Mouse (Mus musculus): Measurements from ENCODE around the gene Shank2. TPM values are rescaled to one million over a fixed set of nuclear protein-coding genes. Genes with fewer than 3 reads are reported as not detected.
A peak's percentile ranks its signal among the peaks of the same experiment; 100 is the strongest.

Gene Shank2
- total RNA-seq, 2 experiments from 2014 or later = 113 to 116 TPM

DNA sequence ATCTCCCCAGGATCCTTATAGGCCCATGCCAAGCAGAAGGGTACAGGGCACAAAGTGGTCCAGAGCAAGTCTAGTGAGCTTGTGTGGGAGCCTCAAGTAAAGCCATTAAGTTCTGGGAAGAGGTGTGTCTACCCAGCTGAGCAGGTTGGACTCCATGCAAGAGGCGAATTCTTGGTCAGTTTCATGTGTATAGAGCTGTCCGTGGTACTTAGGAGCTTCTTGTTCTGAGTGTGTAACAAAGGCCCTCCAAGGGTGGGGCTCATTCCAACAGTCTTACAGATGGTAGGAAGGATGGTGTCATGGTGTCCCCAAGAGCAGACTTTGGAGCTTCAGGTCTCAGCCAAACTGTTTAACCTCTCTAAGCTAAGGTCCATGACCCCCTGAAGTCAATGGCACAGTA lies 158.3 kb downstream of the Shank2 start:
- no peak for DNase-seq (ENCODE audit: low spot score in 2 of 2)

DNA sequence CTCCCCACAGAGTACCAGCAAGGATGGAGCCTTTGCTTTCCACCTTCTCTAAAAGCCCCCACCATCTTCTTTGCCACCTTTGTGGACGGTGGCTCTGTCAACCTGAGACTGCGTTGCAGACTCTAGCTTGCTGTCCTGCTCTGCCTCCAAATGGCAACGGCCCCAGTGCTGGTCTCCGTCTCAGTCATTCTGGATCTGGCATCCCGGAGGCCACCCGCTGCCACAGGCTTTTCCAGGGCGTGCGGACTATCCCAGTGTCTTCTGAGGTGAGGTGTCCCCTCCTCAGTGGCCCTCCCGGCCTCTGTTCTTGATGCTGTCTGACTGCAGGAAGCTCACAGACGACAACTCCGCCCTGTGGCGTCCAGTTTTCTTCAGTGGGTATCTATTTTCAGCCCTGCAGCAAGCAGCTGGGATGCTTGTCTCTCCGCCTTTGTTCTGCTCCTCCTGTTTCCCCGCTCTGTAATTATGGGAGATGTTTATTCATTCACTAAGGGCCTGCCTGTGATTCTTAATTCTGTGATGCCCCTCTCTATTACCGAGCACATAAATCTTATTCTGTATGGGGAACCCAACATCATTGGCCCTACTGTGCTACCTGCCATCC lies 159.0 kb downstream of the Shank2 start:
- no peak for DNase-seq (ENCODE audit: low spot score in 2 of 2)

DNA sequence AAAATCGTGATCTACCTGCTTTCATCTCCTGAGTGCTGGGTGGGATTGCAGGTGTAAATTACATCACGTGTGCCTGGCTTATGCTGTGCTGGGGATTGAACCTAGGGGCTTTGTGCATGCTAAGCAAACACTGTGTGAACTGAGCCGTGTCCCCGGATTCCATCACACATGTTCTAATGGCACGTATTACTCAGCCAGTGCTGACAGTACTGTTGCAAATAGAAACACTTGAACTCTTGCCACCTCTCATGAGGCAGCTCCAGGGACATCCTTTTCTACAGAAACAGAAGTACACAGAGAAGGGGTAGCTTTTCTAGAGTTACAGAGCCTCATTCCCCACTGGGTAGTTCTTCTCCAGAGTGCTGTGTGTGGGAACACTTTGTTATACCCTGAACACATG lies 168.5 kb downstream of the Shank2 start:
- DNase-seq (ENCODE audit: low spot score in 2 of 2) = no peak

DNA sequence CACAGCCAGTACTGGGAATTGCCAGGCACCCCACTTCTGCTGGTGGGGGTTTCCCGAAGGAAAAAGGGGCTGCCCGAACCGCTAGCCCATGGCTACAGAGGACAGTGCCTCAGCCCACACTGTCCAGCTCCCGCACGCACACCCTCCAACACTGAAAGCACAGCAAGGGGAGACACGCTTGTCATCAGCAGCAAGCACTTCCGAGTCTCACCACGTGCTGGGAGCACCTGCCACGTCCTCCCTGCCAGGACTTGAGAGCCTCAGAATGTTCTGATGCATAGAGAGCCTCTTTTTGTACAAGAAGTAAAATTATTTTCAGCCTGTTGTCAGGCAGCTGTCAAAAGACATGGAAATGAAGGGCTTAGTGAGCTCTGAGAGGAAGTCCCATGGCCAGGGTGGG lies 169.0 kb downstream of the Shank2 start:
- DNase-seq (ENCODE audit: low spot score in 2 of 2) = peak; percentile 40 to 51

DNA sequence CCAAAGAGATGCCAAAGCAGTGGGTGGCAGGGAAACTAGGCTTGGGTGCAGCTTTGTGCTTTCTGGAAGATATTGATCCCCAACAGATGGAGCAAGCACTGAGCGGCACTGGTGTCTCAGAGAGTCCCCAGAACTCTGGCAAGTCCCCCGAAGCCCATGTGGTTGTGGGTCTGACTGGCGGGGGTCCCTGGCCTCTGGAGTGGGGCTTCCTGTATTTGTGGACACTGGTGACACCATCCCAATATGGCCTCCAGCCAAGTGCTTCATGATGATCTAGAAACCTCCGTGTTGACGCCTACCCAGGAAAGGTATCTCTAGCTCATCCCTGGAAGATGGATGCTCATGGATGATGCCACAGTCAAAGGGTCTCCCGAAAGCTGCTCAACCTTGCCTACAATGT lies 172.1 kb downstream of the Shank2 start:
- DNase-seq (ENCODE audit: low spot score in 2 of 2) = peak; percentile 40 to 55

DNA sequence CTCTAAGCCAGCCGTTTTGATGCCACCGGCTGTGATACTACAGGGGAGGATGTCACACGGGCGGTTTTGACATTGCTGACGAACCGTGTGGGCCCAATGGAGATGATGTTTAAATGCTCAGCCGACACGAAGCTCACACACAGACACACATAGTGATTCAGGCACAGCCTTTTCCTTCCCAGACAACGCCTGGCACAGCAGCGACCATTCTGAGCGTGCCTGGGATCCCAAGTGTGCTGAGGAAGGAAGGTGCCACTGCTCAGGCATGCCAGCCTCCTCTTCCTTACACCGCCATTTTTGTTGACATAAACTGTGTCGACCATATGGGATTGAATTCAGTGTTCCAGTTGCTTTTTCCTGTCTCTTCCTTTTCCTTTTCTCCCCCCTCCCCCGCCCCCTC lies 172.6 kb downstream of the Shank2 start:
- DNase-seq (ENCODE audit: low spot score in 2 of 2) = no peak

DNA sequence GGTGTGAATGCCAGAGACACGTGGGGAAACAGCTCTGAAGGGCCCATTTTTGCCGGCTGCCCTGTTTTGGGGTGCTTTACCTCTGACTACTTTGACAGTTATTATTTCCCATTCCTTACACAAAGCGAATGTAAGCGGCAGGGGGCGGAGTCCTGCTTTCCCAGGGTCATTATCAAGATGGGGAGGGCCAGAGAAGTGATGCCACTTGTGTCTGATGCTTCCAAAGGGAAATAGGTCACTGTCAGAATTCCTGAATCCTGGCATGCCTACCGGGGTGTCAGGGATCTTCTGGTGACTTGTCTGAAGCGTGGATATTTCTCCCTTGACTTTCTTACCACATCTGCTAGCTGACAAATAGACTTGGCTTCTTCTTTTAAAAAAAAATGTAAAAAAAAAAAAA lies 173.3 kb downstream of the Shank2 start:
- DNase-seq (ENCODE audit: low spot score in 2 of 2) = peak in 1 of 2 experiments; percentile 37

DNA sequence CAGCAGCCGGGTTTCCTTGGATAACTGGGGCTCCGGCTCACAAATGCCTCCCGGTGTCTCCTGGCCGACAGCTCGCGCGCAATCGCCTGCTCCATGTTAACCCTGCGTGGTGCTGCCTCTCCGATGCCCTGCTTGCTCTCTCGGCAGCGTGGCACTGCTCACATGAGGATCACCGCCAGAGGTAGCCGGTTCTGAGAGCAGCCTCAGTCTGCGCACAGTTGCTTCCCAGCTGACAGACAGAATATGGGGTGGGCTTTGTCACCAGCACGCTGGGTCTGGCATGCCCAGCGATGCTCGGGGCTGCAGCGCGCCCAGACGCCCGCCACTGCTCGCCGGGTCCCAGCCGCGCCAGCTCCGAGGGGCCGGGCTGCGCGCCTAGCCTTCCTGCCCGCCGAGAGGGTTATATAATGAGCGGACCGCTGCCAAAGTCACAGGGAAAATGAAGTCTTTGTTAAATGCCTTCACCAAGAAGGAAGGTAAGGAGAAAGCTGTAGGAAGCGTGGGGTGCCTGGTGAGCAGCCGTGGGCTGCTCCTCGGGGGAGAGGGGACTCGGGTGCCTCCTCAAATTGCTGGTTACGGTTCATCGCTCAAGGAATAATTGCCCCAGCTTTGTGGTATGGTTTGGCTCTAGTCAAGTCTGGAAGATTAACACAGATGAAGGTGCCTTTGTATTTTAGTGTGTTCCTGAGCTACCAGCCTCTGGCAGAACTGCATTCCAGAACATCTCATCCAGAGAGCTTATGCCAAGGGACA lies 173.9 kb downstream of the Shank2 start:
- peak; percentile 68 to 76 for DNase-seq (ENCODE audit: low spot score in 2 of 2)

DNA sequence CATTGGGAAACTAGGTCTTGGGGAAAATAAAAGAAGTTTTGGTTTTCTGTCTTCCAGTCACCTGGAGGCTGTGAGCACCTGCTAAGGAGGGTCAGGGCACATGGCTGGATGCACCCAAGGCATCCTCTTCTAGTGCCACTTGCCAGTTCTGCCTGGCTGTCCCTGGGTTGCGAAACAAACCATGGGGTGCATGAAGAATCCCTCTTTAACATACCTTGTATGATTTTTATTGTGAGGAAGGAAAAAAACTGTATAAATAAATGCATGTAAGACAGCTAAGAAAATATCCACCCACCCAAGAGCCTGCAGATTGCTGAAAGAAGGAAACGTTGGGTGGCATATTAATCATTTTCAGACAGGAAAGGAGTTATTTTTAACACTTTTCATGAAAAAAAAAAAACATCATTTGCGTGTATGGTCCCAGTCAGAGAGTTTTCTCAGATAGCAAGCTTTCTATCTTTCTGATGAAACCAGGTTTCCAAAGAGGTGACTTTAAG lies 174.6 kb downstream of the Shank2 start:
- DNase-seq (ENCODE audit: low spot score in 2 of 2) = no peak

DNA sequence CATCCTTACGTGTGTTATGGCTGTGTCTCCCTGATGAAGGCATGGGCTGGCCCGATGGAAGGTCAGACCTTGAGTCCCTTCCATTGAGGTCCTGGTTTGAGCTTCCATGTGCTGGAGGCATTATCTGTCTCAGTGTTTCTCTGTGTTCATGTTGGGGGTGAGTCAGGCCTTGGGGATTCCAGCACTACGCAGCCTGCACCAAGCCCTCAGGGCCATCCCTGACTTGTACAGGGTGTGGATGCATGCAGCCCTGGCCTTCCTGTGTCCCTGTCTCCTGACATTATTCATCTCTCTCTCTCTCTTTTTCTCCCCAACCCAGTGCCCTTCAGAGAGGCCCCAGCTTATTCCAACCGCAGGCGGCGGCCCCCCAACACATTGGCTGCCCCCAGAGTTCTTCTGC lies 177.7 kb downstream of the Shank2 start:
- DNase-seq (ENCODE audit: low spot score in 2 of 2) = no peak

DNA sequence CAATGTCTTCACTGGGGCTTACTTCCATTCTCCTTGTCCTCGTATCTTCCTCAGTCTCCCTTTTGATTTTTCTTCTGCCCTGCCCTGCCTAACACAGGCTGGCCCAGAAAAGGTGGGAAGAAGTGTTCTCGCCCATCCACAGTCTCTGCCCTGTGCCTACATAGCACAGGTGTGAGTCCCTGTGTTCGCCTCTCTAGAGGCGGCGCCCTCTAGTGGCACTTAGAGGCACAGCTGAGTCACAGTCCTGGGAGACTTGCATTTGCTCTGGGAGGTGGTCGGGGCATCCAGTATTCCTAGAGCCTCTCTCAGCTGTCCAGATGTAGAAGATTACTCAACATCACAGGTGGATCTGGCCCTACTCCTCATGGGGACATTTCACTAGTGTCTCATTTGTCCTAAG lies 179.2 kb downstream of the Shank2 start:
- DNase-seq (ENCODE audit: low spot score in 2 of 2) = peak; percentile 68 to 75

DNA sequence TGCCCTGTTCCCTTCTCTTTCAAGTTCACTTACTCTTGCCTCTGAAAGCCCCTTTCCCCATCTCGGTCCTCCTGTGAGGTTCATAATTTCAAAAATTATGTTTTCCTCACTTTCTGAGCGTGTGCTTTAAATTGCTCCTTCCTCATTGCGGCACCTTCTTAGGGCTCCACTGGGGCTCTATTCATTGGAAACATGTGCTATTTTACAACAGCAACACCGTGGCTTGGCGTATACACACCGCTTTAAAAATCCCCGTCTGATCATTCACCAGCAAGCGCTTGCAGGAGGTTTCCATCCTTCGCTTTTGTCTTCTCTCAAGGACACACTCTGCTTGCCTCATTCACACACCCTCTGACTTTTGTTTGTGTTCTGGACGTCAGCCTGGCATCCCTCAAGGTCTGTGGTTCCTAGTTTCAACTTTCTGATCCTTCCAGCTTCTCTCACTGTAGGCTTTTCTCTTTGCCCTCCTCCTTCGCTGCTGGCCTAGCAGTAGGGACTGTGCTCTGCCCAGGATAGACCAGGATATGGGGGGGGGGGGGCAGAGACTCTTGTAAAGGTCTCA lies 186.2 kb downstream of the Shank2 start:
- no peak for DNase-seq (ENCODE audit: low spot score in 2 of 2)

DNA sequence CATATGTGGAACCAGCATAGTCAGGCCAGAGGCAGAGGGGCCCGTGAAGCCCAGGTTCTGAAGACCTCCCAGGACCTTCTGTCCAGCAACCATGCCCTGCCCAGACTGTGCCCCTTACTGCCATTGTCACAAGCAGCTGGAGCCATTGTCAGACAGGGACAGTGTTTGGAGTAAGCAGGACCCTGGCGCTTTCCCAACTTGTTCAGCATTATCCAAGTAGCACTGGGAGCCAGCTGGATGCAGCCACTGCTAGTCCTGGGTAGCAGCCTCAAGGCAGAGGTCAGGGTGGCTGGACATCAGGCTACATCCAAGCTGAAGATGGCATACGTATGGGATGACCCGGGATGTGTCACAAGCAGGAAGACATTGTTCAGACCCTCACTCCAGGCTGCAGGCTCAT lies 187.7 kb downstream of the Shank2 start:
- DNase-seq (ENCODE audit: low spot score in 2 of 2) = no peak

DNA sequence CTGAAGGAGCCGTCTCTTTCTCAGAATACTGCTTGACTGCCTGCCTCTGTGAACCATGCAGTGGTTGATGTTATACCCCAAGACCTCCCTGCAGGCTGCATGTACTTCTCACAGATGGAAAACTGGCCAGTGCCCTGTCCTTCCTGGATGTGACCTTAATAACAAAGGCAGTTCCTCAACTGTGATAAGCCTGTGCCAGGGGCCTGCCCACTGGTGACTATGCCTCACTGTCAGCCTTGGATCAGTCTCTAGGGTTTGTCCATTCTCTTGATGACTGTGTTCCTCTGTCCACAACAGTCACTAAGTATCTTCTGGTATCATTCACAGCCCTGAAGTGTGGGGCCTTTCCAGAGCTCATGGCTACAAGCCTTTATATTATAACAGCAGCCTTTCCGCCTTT lies 196.8 kb downstream of the Shank2 start:
- no peak for DNase-seq (ENCODE audit: low spot score in 2 of 2)

DNA sequence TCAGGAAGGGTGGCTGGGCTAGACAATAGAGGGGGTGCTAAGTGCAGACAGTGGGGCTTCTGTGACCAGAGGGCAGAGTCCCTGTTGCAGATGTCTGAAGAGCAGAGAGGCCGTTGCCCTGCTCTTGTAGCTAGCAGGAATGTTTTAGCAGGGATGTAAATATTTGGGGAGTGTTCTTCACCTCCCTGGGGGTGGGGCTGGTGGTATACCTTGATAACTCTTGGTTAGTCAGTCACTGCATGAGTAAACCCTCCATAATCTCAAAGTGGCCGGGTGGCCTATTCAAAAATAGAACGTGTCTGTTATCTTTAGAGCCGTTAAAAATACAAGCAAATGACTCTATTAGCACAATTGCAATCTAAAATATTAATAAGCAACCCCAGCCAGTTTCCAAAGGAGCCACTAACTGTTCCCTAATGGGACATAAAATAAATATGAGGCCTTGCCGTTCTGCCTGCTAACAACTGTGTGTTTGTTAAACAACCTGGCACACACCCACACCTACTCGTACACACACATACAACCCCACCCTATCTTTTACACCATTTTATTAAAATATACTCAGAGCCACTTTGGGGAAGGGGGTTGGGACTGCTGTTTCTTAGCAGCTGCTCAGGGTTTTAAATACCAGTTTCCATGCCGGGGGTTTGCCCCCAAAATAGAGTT lies 200.4 kb downstream of the Shank2 start:
- DNase-seq (ENCODE audit: low spot score in 2 of 2) = no peak

DNA sequence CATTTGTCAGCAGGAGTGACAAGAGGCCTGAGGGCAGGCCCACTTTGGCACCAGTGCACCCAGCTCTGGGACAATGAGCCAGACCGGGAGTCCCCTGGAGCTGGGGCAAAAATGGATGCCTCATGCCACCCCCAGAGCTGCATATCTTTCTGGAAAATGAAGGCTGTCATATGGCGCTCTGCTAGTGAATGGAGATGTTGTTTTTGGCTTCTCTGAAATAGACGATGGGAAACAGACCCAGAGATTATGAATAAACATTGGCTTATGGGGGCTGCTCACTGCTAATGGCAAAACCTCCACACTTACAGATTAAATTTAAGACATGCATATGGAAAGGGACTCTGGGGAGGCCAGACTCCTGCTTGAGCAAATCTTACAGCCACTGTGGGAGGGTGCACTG lies 202.6 kb downstream of the Shank2 start:
- peak in 1 of 2 experiments; percentile 21 for DNase-seq (ENCODE audit: low spot score in 2 of 2)

DNA sequence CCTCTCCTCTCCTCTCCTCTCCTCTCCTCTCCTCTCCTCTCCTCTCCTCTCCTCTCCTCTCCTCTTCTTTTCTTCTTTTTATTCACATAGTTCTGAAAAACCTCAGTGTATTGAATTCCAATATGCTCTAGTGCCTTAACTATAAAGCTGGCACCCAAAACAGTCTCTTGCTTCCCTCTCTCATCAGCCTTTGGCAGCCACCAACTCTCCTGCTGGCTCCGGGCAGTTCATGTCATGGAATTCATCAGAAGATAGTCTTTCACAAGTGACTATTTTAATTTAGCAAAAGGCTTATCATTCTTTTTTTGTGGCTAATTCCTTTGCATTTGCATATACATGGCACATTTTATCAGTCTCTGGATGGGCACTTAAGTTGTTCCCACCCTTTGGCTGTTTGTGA lies 203.4 kb downstream of the Shank2 start:
- no peak for DNase-seq (ENCODE audit: low spot score in 2 of 2)

DNA sequence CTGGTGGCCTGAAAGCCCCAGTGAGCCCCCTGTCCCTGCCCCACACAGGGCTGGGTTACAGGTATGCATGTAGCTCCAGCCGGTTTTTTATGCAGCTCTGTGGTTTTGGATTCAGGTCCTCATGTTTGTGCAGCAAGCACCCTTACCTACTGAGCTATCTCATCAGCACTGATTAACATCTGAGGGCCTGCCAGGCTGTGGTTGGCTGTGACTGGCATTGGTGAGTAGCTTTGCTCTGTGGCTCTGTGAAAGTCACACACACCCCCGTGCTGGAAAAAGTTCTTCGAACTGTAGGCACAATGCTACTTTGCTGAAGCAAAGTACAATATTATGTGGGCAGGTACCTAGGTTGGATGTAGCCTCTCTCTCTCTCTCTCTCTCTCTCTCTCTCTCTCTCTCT lies 204.1 kb downstream of the Shank2 start:
- DNase-seq (ENCODE audit: low spot score in 2 of 2) = no peak

DNA sequence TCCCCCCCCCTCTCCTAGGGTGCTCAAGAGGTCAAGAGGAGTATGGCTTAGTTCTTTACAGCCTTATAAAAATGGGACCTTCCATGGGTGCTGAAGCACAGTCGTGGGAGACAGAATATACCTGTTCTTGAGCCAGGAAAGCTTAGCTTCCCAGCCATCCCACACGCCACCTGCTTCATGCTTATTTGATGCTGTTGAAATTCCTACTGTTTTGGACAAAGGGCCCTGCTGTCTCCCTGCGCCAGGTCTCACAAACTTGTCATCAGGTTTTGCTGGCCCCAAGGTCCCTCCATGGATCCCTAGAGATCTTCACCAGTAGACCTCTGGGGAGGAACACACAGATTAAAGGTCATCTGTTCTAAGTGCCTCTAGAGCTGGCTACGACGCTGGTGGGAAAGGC lies 204.5 kb downstream of the Shank2 start:
- DNase-seq (ENCODE audit: low spot score in 2 of 2) = no peak

DNA sequence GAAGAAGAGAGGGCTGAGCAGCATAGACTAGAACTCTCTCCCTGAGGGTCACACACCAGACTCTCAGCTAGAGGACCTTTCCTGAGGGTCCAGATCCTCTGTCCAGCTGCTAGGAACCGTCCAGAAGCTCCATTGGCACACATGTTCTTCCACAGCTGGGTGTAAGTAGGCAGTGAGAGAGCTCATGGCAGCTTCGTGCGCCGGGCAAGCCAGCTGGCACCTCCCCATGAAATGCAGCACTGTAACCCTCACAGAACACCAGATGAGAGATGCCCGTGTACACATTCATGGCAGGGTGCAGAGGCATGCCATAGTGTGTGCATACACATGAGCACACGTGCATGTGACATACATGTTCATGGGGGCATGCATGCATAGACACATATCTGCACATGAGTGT lies 205.4 kb downstream of the Shank2 start:
- no peak for DNase-seq (ENCODE audit: low spot score in 2 of 2)

DNA sequence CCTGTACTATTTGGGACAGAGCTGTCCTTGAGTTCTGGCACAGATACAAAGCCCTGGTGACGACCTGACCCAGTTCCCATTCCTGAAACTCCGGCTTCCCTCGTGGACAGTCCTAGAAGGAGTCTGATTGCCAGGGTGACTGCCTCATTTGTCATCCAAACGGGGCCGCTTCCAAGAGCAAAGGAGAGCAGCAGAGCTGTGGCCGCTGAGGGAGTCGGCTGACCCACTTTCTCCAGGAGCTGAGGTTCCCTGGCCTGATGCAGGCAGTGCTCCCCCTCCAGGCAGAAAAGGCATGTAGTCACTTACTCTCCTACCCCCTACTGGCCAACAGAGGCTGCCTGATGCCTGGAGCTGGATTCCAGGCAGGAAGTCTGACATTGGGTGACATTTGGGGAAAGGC lies 206.1 kb downstream of the Shank2 start:
- peak; percentile 69 to 79 for DNase-seq (ENCODE audit: low spot score in 2 of 2)

DNA sequence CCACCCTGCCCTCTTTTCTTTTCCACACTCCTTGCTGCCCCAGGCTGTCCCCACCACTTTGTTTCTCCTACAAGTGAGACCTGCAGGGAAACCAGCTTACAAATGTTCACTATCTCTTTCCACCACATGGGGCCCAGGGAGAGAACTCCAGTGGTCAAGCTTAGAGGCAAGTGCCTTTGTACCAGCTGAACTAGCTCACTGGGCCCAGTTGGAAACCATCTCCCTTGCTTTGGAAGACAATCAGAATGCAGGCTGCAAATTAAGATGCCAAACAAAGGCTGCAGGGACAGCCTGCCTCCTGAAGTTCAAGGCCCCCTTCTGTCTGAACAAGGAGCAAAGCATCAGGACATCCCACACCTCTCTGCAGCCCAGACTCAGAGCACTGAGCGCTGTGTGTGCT lies 206.9 kb downstream of the Shank2 start:
- DNase-seq (ENCODE audit: low spot score in 2 of 2) = no peak
